Mouse (Mus musculus) G1E (cell line): ENCODE results near the gene Otud1. TPM values are rescaled to one million over a fixed set of nuclear protein-coding genes. Genes with fewer than 3 reads are reported as not detected.

Source experiments
- ATAC-seq: 2 replicates; pipeline ENCODE4 v1.8.0; 2016; ENCODE audit warnings: mild to moderate bottlenecking; ENCODE audit not compliant: insufficient number of reproducible peaks, poor library complexity, low FRiP score, severe bottlenecking; ENCODE audit errors: extremely low read depth
- DNase-seq: peaks from one replicate; pipeline ENCODE4 v3.0.0; 2012; ENCODE audit warnings: low spot score
- H3K27me3 ChIP-seq: 2 replicates; pipeline ENCODE4 v1.6.1; 2012; ENCODE audit warnings: mild to moderate bottlenecking, low read length, inconsistent platforms; ENCODE audit not compliant: insufficient read depth
- H3K36me3 ChIP-seq: replicated peaks from 2 replicates; pipeline ENCODE3; 2012; ENCODE audit warnings: mild to moderate bottlenecking, inconsistent platforms
- H3K4me1 ChIP-seq: 2 replicates; pipeline ENCODE4 v1.6.1; 2012; ENCODE audit warnings: low read depth, low read length, inconsistent platforms, mixed read lengths; ENCODE audit not compliant: insufficient read depth
- H3K4me3 ChIP-seq: 2 replicates; pipeline ENCODE4 v1.5.1; 2012; ENCODE audit warnings: low read depth, mild to moderate bottlenecking, inconsistent platforms, low read length, moderate library complexity, mixed read lengths
- H3K9me3 ChIP-seq: replicated peaks from 2 replicates; pipeline ENCODE4 v1.6.1; 2012; ENCODE audit warnings: inconsistent platforms
- CTCF ChIP-seq: IDR thresholded peaks from 2 replicates; pipeline ENCODE4 v1.5.1; 2012; ENCODE audit warnings: low read depth, low read length, inconsistent platforms, mixed read lengths
- GATA1 ChIP-seq: IDR thresholded peaks from 2 replicates; pipeline ENCODE4 v1.6.1; 2012; ENCODE audit warnings: borderline replicate concordance, low read length, inconsistent platforms, mixed read lengths
- GATA2 ChIP-seq: IDR thresholded peaks from 2 replicates; pipeline ENCODE4 v1.6.1; 2012; ENCODE audit warnings: low read depth, low read length, inconsistent platforms, borderline replicate concordance
- POLR2AphosphoS5 ChIP-seq: IDR thresholded peaks from 2 replicates; pipeline ENCODE4 v1.6.1; 2012; ENCODE audit warnings: low read depth, low read length, inconsistent platforms; ENCODE audit not compliant: insufficient replicate concordance
- TAL1 ChIP-seq: conservative IDR thresholded peaks from 2 replicates; pipeline ENCODE4 v1.6.1; 2012; ENCODE audit warnings: low read depth, low read length, inconsistent platforms, mixed read lengths
- polyA plus RNA-seq: library from polyadenylated mRNA; stranded (reverse); fragments of >175 nt; gene quantifications from 2 replicates; pipeline ENCODE4 v1.2.3, GENCODE M21; 2012
- total RNA-seq, 2 experiments: library from RNA; stranded (forward) in 1 of 2; stranded (reverse) in 1 of 2; fragments of 200-1000 nt in 1 of 2; fragments of >200 nt in 1 of 2; fragmentation: Nextera tagmentation in 1 of 2; gene quantifications; 2 replicates each; pipeline ENCODE4 v1.2.3; 2014 to 2017

The Otud1 gene
- total and polyA plus RNA-seq, 3 experiments, result 0.05 TPM; not detected in 2

DNA sequence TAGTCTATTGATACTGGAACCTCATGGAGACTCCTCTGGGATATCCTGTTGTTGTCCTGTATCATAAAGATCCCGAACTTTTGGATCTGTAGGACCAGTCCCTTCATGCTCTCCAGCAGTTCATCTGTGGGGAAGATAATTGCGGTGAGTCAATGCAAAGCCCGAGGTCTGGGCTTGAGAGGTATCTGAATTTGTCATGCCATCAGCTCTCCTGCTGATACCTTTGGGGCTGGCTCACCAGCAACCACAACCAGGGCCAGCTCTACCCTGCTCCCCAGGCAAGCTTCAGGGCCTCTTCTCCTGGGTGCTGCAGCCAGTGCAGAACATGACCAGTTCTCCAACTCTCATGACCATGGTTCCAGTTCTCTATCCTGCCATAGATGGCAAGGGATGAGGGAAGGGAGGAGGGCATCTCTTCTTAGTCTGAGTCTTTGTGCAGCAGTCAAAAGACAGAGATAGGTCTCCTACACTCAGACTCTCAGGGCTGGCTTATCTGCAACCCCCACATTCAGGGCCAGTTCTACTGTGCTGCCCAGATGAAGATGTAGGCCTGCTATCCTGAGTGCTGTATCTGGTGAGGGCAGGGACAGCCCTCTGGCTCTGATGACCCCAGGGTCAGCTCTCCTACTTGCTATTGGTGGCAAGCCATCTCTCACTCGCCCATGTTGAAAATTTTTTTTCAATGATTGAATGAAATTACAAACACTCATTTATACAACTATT, 42.2 kb downstream of the Otud1 start:
- no peaks in the 10 kb centered on the region for H3K27me3 ChIP-seq
- ATAC-seq, result no peak
- no peaks in the 10 kb centered on the region for H3K36me3 ChIP-seq
- no peak overlapping the region for H3K4me3 ChIP-seq
- no peak for DNase-seq
- no peaks in the 10 kb centered on the region for H3K9me3 ChIP-seq
- H3K4me1 ChIP-seq, result no peaks in the 10 kb centered on the region
- TF ChIP-seq GATA1 (no peak), CTCF (no peak), TAL1 (no peak), POLR2AphosphoS5 (no peak), GATA2 (no peak)

DNA sequence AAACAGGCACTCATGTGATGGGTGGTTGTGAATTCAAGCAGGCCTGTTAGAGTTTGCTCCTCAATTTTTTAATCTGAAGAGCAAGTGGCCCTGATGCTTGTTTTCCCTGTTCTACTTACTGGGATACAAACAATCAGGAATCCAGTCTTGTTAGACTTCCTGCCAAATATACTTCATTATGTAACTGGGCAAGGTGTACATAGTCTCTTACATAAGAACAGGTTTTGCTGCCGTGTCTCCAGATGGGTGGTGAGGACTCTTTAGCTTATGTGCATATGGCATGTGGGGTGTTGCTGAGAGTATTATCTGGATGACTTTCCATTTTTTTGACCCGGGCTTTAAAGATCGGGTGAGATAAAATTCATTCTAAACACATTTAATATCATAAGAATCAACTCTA, 43.8 kb downstream of the Otud1 start:
- Histone ChIP-seq H3K9me3 (no peaks in the 10 kb centered on the region), H3K4me3 (no peak overlapping the region), H3K4me1 (no peaks in the 10 kb centered on the region), H3K27me3 (no peaks in the 10 kb centered on the region), H3K36me3 (no peaks in the 10 kb centered on the region)
- no peak for TF ChIP-seq TAL1
- no peak for ATAC-seq
- DNase-seq, result no peak

- H3K4me3 ChIP-seq, result no peak overlapping the region
- H3K4me1 ChIP-seq, result no peaks in the 10 kb centered on the region
- TF ChIP-seq GATA1, result no peak
- TF ChIP-seq POLR2AphosphoS5, result no peak
- no peak for TF ChIP-seq CTCF
- no peak for TF ChIP-seq TAL1
- TF ChIP-seq GATA2, result no peak
- no peaks in the 10 kb centered on the region for H3K9me3 ChIP-seq
- H3K36me3 ChIP-seq, result no peaks in the 10 kb centered on the region
- ATAC-seq (no peak), DNase-seq (no peak)
- H3K27me3 ChIP-seq, result no peaks in the 10 kb centered on the region
Measured at GRCm38 (mm10) chr2:19703020-19703613, 45.6 kb downstream of the Otud1 start.

DNA sequence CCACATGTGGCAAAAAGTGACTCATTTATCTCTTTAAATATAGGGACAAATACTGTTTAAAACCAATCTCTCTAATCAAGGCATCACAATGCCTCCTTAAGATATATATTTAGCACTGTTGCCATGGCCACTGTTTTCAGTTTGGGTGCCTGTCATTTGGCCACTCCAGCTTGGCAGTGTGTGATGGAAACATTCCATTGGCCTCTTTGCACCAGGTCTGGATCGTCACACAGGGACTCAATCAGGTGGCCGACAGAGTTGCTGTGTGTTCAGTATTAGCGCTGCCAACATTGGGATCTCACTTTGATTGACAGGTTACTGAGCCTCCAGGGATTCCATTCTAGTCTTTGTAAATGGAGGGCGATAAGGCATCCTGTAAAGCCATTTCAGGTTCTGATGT, 46.1 kb downstream of the Otud1 start:
- ATAC-seq, result no peak
- no peak for DNase-seq
- no peaks in the 10 kb centered on the region for H3K4me1 ChIP-seq
- H3K36me3 ChIP-seq, result no peaks in the 10 kb centered on the region
- no peak overlapping the region for H3K4me3 ChIP-seq
- H3K27me3 ChIP-seq, result no peaks in the 10 kb centered on the region
- TF ChIP-seq CTCF, result no peak
- no peak for TF ChIP-seq TAL1
- H3K9me3 ChIP-seq, result no peaks in the 10 kb centered on the region

- Histone ChIP-seq H3K27me3 (no peaks in the 10 kb centered on the region), H3K9me3 (no peaks in the 10 kb centered on the region), H3K4me3 (no peak overlapping the region), H3K4me1 (no peaks in the 10 kb centered on the region), H3K36me3 (no peaks in the 10 kb centered on the region)
- DNase-seq (no peak), ATAC-seq (no peak)
- TF ChIP-seq TAL1 (no peak), GATA2 (no peak), CTCF (no peak), POLR2AphosphoS5 (no peak), GATA1 (no peak)
Measured at GRCm38 (mm10) chr2:19704272-19704671, 46.7 kb downstream of the Otud1 start.

DNA sequence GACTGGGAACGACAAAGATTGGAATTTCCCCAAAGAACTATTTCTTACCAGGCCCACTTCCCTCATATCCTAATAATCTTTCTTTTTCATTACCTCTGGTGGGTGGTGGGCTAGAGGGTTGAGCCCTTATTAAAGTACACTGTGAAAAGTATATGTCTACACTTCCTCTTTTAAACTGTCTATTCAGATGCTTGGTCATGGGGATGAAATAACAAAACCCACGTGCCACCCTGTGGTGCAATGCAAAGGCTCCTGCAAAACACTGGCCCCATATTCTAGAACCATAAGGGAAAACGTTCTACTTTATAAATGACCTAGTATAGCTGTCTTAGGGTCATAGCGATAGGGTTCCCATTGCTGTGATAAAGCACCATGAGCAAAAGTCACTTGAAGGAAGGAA, 49.3 kb downstream of the Otud1 start:
- TF ChIP-seq TAL1 (no peak), POLR2AphosphoS5 (no peak), GATA1 (no peak), GATA2 (no peak), CTCF (no peak)
- no peaks in the 10 kb centered on the region for H3K9me3 ChIP-seq
- no peak for DNase-seq
- no peak overlapping the region for H3K4me3 ChIP-seq
- H3K36me3 ChIP-seq, result no peaks in the 10 kb centered on the region
- no peaks in the 10 kb centered on the region for H3K4me1 ChIP-seq
- no peak for ATAC-seq
- no peaks in the 10 kb centered on the region for H3K27me3 ChIP-seq

Other genes starting within 250 kb of the Otud1 start
- not detected in 2 replicates for gene Ptf1a, start 212.1 kb upstream of the Otud1 start, total RNA-seq (2014; fragmentation: Nextera tagmentation)
- not detected in 2 replicates for gene Ptf1a, start 212.1 kb upstream of the Otud1 start, total RNA-seq (2017)
- not detected in 2 replicates for gene Ptf1a, start 212.1 kb upstream of the Otud1 start, polyA plus RNA-seq
- gene 4921504E06Rik, start 103.8 kb upstream of the Otud1 start, total RNA-seq (2014; fragmentation: Nextera tagmentation), result not detected in 2 replicates
- 0.06 TPM in 1 of 2 replicates, not detected in the other for gene 4921504E06Rik, start 103.8 kb upstream of the Otud1 start, total RNA-seq (2017)
- not detected in 2 replicates for gene 4921504E06Rik, start 103.8 kb upstream of the Otud1 start, polyA plus RNA-seq